Mouse (Mus musculus): ENCODE data around the gene Olfr659. TPM values are rescaled to one million over a fixed set of nuclear protein-coding genes. Genes with fewer than 3 reads are reported as not detected.

Olfr659 gene
- total RNA-seq (2021): not detected in 2 replicates
- long read RNA-seq: 0 reads

DNA sequence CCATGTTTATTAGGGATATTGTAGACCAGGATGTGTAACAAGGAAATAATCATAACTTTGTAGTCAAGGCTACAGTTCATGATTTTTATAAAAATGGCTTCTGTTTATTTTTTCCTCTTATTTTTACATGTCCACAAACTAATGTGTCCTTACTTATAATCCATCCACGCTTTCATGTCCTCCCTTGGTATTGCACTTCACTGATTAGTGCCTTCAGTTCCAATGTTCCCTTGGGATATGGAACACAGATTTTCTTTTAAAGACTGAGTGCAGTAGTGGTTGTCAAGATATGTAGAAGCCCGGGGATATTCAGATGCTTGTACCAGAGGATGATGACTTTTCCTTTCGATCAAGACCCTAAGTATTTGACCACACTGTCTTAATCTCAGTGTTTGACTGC is at the start of gene Olfr659:
Gene Olfr659 (plus strand): TSS at position 301 of the 400 bp plus-strand sequence.
- no peak for DNase-seq

- DNase-seq: no peak
Measured at GRCm38 (mm10) chr7:104624494-104624893, 42.1 kb upstream of the Olfr659 start, which contains the start of gene Olfr657. TSS of gene Olfr657 (plus strand) at chr7:104624794.

DNA sequence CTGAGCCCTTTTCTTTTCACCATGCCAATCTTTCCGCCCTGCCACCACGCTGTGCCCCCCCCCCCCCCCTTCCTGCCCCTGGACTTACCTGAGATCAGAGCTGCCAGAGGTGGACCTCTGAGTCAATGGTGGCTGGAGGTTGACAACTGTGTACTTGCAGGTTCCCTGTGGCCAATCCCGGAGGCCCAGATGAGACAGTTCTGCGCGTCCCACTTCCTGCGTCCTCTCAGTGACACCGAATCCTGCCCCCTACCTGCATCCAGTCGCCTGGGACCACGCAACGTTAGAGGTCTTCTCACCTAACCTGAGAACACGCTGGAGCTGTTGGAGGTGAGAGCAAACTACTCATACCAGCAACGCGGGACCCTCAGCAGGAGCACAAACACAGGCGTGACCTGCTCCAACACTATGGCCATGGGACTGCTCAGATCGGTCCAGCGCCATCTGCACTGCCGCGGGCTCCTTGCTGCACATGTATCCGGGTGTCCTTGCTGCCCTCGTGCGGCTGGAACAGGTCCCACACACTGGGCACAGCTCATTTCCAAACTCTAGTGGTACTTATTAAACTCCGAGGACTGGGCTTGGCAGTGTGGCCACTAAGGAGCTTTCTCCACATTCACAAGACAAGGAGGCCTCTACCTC is 19.6 kb upstream of the Olfr659 start, which contains the start of gene Olfr658:
Gene Olfr658 (minus strand): TSS at position 465 of the 642 bp plus-strand sequence.
- peak; percentile 49 for DNase-seq

DNA sequence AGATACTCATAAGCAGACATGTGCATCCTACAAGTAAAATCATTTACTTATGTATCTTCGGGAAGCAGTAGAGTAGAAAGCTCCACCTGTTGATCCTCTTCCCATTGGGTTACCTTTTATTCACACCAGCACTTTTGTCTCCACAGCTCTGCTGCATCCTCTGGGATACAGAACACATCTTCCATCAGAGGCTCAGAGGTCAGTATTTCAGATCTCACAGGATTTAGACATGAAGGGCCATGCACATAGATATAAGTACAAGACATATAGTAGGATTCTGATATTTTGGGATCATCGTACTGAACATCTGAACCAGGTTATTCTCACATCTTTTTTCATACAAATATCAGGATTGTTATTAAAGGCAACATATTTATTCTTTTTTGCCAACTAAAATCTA is 19.6 kb downstream of the Olfr659 start, which contains the start of gene Olfr661:
Gene Olfr661 (plus strand): TSS at position 301 of the 400 bp plus-strand sequence.
- DNase-seq: no peak

Other genes starting within 250 kb of the Olfr659 start
- gene Trim30a, start 201.6 kb upstream of the Olfr659 start, total RNA-seq (2021): 4.0 and 8.3 TPM in 2 replicates
- gene Trim30d, start 158.9 kb upstream of the Olfr659 start, total RNA-seq (2021): 7.9 and 11.3 TPM in 2 replicates
- not detected in 2 replicates for gene Olfr651, start 116.6 kb upstream of the Olfr659 start, total RNA-seq (2021)
- gene Olfr652, start 105.9 kb upstream of the Olfr659 start, total RNA-seq (2021): not detected in 2 replicates
- gene Olfr653, start 89.4 kb upstream of the Olfr659 start, total RNA-seq (2021): not detected in 2 replicates
- gene Olfr654, start 79.7 kb upstream of the Olfr659 start, total RNA-seq (2021): not detected in 2 replicates
- gene Olfr655, start 65.0 kb upstream of the Olfr659 start, total RNA-seq (2021): not detected in 2 replicates
- gene Olfr656, start 52.8 kb upstream of the Olfr659 start, total RNA-seq (2021): not detected in 2 replicates
- not detected in 2 replicates for gene Olfr657, start 42.0 kb upstream of the Olfr659 start, total RNA-seq (2021)
- not detected in 2 replicates for gene Olfr658, start 19.4 kb upstream of the Olfr659 start, total RNA-seq (2021)
- gene Olfr661, start 19.7 kb downstream of the Olfr659 start, total RNA-seq (2021): not detected in 2 replicates
- not detected in 2 replicates for gene Usp17le, start 110.7 kb downstream of the Olfr659 start, total RNA-seq (2021)
- gene Usp17lb, start 175.8 kb downstream of the Olfr659 start, total RNA-seq (2021): 0.43 TPM in 1 of 2 replicates, not detected in the other
- gene Usp17la, start 190.3 kb downstream of the Olfr659 start, total RNA-seq (2021): not detected in 2 replicates
- gene Olfr665, start 211.3 kb downstream of the Olfr659 start, total RNA-seq (2021): not detected in 2 replicates
- not detected in 2 replicates for gene Olfr666, start 229.2 kb downstream of the Olfr659 start, total RNA-seq (2021)